Mouse (Mus musculus) myocyte (in vitro differentiated cells): ENCODE measurements around the gene Efhb.

ENCODE experiments used
- REST ChIP-seq: IDR thresholded peaks from one replicate; pipeline ENCODE4 v1.6.1; 2011; ENCODE audit warnings: mild to moderate bottlenecking, control low read depth, moderate library complexity; ENCODE audit not compliant: insufficient read depth, insufficient read length
- TCF12 ChIP-seq: IDR thresholded peaks from one replicate; pipeline ENCODE4 v1.6.1; 2011; ENCODE audit warnings: mild to moderate bottlenecking, control low read depth; ENCODE audit not compliant: poor library complexity, insufficient read depth, severe bottlenecking
- USF1 ChIP-seq: IDR thresholded peaks from one replicate; pipeline ENCODE4 v1.6.1; 2011; ENCODE audit warnings: low read depth, mild to moderate bottlenecking, control low read depth, moderate library complexity

GRCm38 (mm10) chr17:53386863-53387262 is 76.3 kb downstream of the Efhb start:
- no peak for TF ChIP-seq TCF12
- no peak for TF ChIP-seq REST
- no peak for TF ChIP-seq USF1
